ENCODE assay signal across 18 mouse cellular contexts in genomic region chr2:62397661-62398060, GRCm38 (mm10).
"Had no signal": no experiment of that assay in that cellular context is flagged by ENCODE, and none has a peak within 500 bp of the region (broad histone marks: within the 10 kb centered on the region; RNA-seq: fewer than 3 reads in every experiment).

No protein-coding gene starts in this region.

- H3K27me3 ChIP-seq: liver, embryonic 13.5 days; midbrain, embryonic 12.5 days; midbrain, embryonic 15.5 days; neural tube, embryonic 12.5 days; neural tube, embryonic 15.5 days had no signal

- H3K4me1 ChIP-seq: liver, embryonic 13.5 days; midbrain, embryonic 12.5 days; midbrain, embryonic 15.5 days; neural tube, embryonic 12.5 days; neural tube, embryonic 15.5 days had no signal

- DNase-seq: kidney, adult 2 months; kidney, postnatal 14 days; kidney, postnatal 4 days; liver, embryonic 13.5 days; lung, embryonic 14.5 days; lung, postnatal 10 days; right cerebral cortex, adult 18-20 months; right cerebral cortex, postnatal 14 days; right cerebral cortex, postnatal 4 days; thymus, adult 2 months; thymus, postnatal 14 days; thymus, postnatal 4 days had no signal

- H3K27ac ChIP-seq: liver, embryonic 13.5 days; macrophage; midbrain, embryonic 12.5 days; midbrain, embryonic 15.5 days; neural tube, embryonic 12.5 days; neural tube, embryonic 15.5 days; stomach, postnatal 0 days had no signal

- H3K4me2 ChIP-seq: liver, embryonic 13.5 days; lung, embryonic 14.5 days; midbrain, embryonic 12.5 days; midbrain, embryonic 15.5 days; neural tube, embryonic 12.5 days; neural tube, embryonic 15.5 days had no signal

- H3K9me3 ChIP-seq: liver, embryonic 13.5 days; midbrain, embryonic 12.5 days; midbrain, embryonic 15.5 days; neural tube, embryonic 12.5 days; neural tube, embryonic 15.5 days had no signal

- ATAC-seq: midbrain, embryonic 15.5 days had no signal

- H3K4me3 ChIP-seq: liver, embryonic 13.5 days; midbrain, embryonic 12.5 days; midbrain, embryonic 15.5 days; neural tube, embryonic 12.5 days; neural tube, embryonic 15.5 days had no signal

- H3K36me3 ChIP-seq: liver, embryonic 13.5 days; midbrain, embryonic 12.5 days; midbrain, embryonic 15.5 days; neural tube, embryonic 12.5 days; neural tube, embryonic 15.5 days had no signal

- H3K9ac ChIP-seq: liver, embryonic 13.5 days; lung, embryonic 14.5 days; midbrain, embryonic 12.5 days; midbrain, embryonic 15.5 days; neural tube, embryonic 12.5 days; neural tube, embryonic 15.5 days had no signal
